Mouse (Mus musculus): Measurements from ENCODE around the gene Csrp1.

- TF ChIP-seq CTCF (IDR thresholded peaks at IDR 0.05; ENCODE audit: extremely low read depth, insufficient read length, insufficient replicate concordance, low read depth, low read length) (no peak), POLR2A (IDR thresholded peaks at IDR 0.05; ENCODE audit: low read depth, low read length) (no peak)
Observed at GRCm38 (mm10) chr1:135684895-135685294, 35.0 kb upstream of the Csrp1 start.
